Mouse (Mus musculus) thymus, adult 2 months (tissue): ENCODE measurements around the gene Arhgap23. TPM values are rescaled to one million over a fixed set of nuclear protein-coding genes. Genes with fewer than 3 reads are reported as not detected.

Source experiments
- DNase-seq: peaks from one replicate; pipeline ENCODE4 v3.0.0; 2021
- H3K27ac ChIP-seq: fragments of 200-500 bp; 2 replicates; pipeline ENCODE4 v1.5.1; 2012; ENCODE audit warnings: low read length, control low read depth; ENCODE audit not compliant: control insufficient read depth, insufficient read depth
- H3K27me3 ChIP-seq: fragments of 200-500 bp; 2 replicates; pipeline ENCODE4 v1.6.1; 2012; ENCODE audit warnings: mild to moderate bottlenecking, low read length, moderate library complexity, mixed read lengths; ENCODE audit not compliant: control insufficient read depth, insufficient read depth
- H3K36me3 ChIP-seq: fragments of 200-500 bp; 2 replicates; pipeline ENCODE4 v1.6.1; 2012; ENCODE audit warnings: mild to moderate bottlenecking, low read length, moderate library complexity; ENCODE audit not compliant: control insufficient read depth, insufficient read depth
- H3K4me1 ChIP-seq: fragments of 200-500 bp; replicated peaks from 2 replicates; pipeline ENCODE4 v1.6.1; 2012; ENCODE audit warnings: low read length; ENCODE audit not compliant: control insufficient read depth, insufficient read depth
- H3K4me3 ChIP-seq: fragments of 200-500 bp; 2 replicates; pipeline ENCODE4 v1.5.1; 2012; ENCODE audit warnings: mild to moderate bottlenecking, low read length, control low read depth, moderate library complexity; ENCODE audit not compliant: control insufficient read depth, insufficient read depth
- CTCF ChIP-seq: fragments of 200-500 bp; IDR thresholded peaks from 2 replicates; pipeline ENCODE4 v1.5.1; 2012; ENCODE audit warnings: mild to moderate bottlenecking, control low read depth, low read length, moderate library complexity, borderline replicate concordance; ENCODE audit not compliant: control insufficient read depth, poor library complexity, insufficient read depth; ENCODE audit errors: extremely low read depth
- POLR2A ChIP-seq: fragments of 200-500 bp; IDR thresholded peaks from 2 replicates; pipeline ENCODE4 v1.6.1; 2012; ENCODE audit warnings: mild to moderate bottlenecking, low read length, control low read depth, moderate library complexity; ENCODE audit not compliant: control insufficient read depth, poor library complexity, insufficient read depth; ENCODE audit errors: extremely low read depth
- WGBS: fragments of 180-500 bp; shearing (Covaris S2); methylation state at CpG from one replicate; pipeline ENCODE4 v1.1.7; 2018; 5-methylcytosine and 5-hydroxymethylcytosine counted together
- polyA plus RNA-seq: library from polyadenylated mRNA; depleted of rRNA; stranded (reverse); fragments of >200 nt; gene quantifications from 2 replicates; pipeline ENCODE4 v1.2.3, GENCODE M21; 2012

Arhgap23 gene
- polyA plus RNA-seq, 1 experiment: 13.3 TPM

DNA sequence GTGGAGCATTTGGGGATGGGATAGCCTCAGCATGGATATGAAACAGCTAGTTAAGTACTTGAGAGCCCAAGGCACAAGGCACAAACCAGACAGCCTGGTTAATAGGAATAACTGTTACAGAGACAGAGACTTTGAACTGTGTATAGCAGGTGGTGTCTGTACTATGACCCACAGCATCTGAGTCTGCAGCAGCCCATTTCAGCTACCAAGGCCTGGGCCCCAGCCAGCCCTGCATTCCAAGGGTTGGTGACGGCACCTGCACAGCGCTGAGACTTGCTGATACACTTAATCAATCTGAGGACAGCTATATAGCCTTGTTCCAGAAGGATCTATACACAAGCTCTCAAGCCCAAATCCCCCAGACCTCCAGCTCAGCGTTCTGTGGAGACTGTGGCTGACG, 82.2 kb downstream of the Arhgap23 start:
- TF ChIP-seq POLR2A (no peak), CTCF (no peak)
- WGBS: 98% methylated on average over 4 of the region's 4 CpGs
- H3K27ac ChIP-seq: no peak overlapping the region
- no peak for DNase-seq
- no peaks in the 10 kb centered on the region for H3K36me3 ChIP-seq
- H3K27me3 ChIP-seq: no peaks in the 10 kb centered on the region
- H3K4me1 ChIP-seq: no peaks in the 10 kb centered on the region; the same call in 1 of the 2 replicates
- no peak overlapping the region for H3K4me3 ChIP-seq

DNA sequence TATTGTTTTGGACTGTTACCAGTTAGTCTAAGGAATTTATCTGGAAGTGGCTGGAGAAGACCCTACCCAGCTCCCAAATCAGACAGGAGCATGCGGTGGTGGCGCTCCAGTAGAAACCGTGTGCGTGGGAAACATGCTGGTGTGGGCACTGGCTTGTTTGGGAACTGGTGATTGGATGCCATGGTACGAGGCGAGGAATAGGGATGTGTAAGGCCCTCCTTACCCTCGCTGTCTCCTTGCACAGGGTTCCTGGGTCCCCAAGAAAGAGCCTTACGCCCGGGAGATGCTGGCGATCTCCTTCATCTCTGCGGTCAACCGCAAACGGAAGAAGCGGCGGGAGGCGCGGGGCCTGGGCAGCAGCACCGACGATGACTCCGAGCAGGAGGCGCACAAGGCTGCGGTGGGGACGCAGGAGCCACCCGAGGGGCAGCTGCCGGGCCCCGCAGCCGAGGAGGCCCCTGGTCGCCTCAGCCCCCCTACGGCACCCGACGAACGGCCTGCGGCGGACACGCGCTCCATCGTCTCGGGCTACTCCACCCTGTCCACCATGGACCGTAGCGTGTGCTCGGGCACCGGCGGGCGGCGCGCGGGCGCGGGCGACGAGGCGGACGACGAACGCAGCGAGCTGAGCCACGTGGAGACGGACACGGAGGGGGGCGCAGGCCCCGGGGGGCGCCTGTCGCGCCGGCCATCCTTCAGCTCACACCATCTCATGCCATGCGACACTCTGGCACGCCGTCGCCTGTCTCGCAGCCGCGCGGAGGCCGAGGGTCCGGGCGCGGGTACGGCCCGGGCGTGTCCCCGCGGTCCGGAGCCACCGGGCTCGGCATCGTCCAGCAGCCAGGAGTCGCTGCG, 84.8 kb downstream of the Arhgap23 start, which contains the start of gene 4933428G20Rik:
Gene 4933428G20Rik (minus strand): TSS at position 476 of the 855 bp plus-strand sequence.
- DNase-seq: no peak
- Histone ChIP-seq H3K36me3 (no peaks in the 10 kb centered on the region), H3K27me3 (no peaks in the 10 kb centered on the region), H3K27ac (no peak within 1 kb of the TSS), H3K4me1 (no peaks in the 10 kb centered on the region; the same call in 1 of the 2 replicates), H3K4me3 (no peak within 1 kb of the TSS)
- WGBS: 98% methylated on average over 88 of the region's 88 CpGs
- TF ChIP-seq CTCF (no peak), POLR2A (no peak)

DNA sequence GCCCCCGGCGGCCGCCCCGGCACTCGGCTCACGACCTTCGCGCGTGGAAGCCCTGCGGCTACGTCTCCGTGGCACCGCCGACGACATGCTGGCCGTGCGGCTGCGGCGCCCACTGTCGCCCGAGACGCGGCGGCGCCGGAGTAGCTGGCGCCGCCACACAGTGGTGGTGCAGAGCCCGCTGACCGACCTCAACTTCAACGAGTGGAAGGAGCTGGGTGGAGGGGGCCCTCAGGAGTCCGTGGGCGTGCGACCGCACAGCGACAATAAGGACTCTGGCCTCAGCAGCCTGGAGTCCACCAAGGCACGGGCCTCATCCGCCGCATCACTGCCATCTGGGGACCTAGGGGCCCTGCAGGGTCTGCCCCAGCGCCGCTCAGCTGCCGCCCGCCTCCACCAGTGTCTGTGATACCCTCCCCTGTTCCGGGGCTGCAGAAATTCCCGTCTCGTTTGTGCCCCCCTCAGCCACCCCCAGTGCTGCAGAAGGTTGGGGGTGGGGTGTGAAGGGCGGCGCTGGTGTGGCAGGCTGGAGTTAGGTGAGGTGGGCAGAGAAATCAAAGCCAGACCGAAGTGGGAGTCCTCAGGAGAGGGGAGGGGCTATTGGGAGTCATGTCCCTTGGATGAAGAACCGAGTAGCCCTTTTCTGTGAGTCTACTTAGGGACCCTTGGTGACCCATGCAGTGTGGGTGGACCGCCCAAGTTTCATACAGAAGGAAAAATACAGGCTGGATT, 85.6 kb downstream of the Arhgap23 start:
- no peak overlapping the region for H3K4me3 ChIP-seq
- 98% methylated on average over 51 of the region's 51 CpGs for WGBS

DNA sequence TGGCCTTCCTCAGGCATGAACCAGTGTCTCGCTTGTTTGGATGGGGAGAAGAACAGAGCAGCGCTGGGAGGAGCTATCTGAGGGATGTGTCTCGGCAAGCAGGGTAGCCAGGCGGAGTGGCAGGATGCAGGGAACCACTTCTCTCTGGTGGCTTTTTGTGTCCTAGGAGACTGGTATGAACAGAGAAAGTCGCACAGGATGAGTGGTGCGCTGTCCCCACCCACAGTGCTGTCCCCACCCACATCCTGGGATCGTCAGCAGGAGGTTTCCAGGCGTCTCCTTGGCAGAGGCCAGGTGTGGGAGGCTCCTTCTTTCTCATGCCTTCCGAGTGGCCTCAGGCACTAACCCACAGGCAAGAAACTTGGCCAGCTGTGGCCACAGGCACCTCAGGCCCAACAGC, 87.0 kb downstream of the Arhgap23 start:
- Histone ChIP-seq H3K36me3 (no peaks in the 10 kb centered on the region), H3K4me1 (peaks cover 2% of the 10 kb centered on the region; the same call in 1 of the 2 replicates), H3K27me3 (no peaks in the 10 kb centered on the region), H3K27ac (no peak overlapping the region), H3K4me3 (no peak overlapping the region)
- WGBS: 68% methylated on average over 9 of the region's 9 CpGs
- TF ChIP-seq CTCF (no peak), POLR2A (no peak)
- no peak for DNase-seq

More for the DNA sequence above, 85.6 kb downstream of the Arhgap23 start:
- no peak for DNase-seq
- Histone ChIP-seq H3K36me3 (no peaks in the 10 kb centered on the region), H3K4me1 (no peaks in the 10 kb centered on the region; the same call in 1 of the 2 replicates), H3K27ac (no peak overlapping the region), H3K27me3 (no peaks in the 10 kb centered on the region)
- TF ChIP-seq POLR2A: no peak

DNA sequence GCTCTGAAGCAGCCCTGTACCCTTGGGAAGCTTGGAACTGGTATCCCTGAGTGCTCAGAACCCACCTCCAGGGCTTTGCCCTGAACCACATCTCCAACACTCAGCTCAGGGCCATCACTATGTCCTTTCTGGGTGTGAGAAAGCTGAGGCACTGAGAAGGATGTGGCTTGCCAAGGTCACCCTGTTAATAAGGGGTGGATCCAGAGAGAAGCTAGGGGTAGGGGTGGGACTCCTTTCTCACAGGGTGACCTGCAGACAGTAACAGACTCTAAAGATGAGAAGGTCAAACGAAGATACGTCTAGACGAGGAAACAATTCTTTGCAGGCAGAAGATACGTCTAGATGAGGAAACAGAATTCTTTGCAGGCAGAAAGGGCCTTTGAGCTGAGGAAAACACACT, 87.5 kb downstream of the Arhgap23 start:
- Histone ChIP-seq H3K4me1 (peaks cover 6% of the 10 kb centered on the region), H3K4me3 (no peak overlapping the region), H3K27me3 (no peaks in the 10 kb centered on the region), H3K36me3 (no peaks in the 10 kb centered on the region), H3K27ac (no peak overlapping the region)
- WGBS: 92% methylated on average over 4 of the region's 4 CpGs
- no peak for TF ChIP-seq CTCF
- TF ChIP-seq POLR2A: no peak
- no peak for DNase-seq

DNA sequence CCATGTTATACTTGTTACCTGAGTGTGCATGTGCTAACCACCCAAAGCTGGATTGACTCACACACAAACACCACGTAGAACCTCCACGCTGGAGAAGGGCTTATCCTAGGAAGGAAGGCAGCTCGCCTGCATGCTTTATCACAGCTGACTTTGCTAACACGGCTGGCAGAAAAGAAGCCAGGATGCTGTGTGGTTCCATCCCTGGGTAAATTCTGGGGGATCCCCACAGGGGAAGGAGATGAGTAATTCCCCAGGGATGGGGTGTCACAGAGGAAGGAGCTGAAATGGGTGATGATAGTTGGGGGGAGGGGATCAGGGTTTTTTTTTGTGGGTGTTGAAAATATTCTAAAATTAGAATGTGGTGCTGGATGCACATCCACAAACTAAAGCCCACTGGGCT, 90.5 kb downstream of the Arhgap23 start:
- Histone ChIP-seq H3K4me1 (peaks cover 32% of the 10 kb centered on the region), H3K36me3 (no peaks in the 10 kb centered on the region), H3K27ac (no peak overlapping the region), H3K27me3 (no peaks in the 10 kb centered on the region), H3K4me3 (no peak overlapping the region)
- TF ChIP-seq POLR2A (no peak), CTCF (no peak)
- no peak for DNase-seq
- WGBS: 90% methylated on average over 4 of the region's 4 CpGs
